Mouse (Mus musculus) gastrocnemius, adult 8-10 months (tissue): ENCODE data around the gene Plin1. TPM values are rescaled to one million over a fixed set of nuclear protein-coding genes. Genes with fewer than 3 reads are reported as not detected.

Experiments
- DNase-seq, 2 experiments: peaks; one replicate each; pipeline ENCODE4 v3.0.0; 2022; ENCODE audit warnings: low spot score in 2 of 2
- total RNA-seq, 4 experiments: library from RNA; stranded (reverse); gene quantifications; 2 replicates each; pipeline ENCODE4 v1.2.4; 2022

The Plin1 gene
- total RNA-seq: 10 to 100 TPM in 2 of 4 experiments, 1 to 10 TPM in 2; 1.7 to 34.7 (median 15.1) TPM

DNA sequence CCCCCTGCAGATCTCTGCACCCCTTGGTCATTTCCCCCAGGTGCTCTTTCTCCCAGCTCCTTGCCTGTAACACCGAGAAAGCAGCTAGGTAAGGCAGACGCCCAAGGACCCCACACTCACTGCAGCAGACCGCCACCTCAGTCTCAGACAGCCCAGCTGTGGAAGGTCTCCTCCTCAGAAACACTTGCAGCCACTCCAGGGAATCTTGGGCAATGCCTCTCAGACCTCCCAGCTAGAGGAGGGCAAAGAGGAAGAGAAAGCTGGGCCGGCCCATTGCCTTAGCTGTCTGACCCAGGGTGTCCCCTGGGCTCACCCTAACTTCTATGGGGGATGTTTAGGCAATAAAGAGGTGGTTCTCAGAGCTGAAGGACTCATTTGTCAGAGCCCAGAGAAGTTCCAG lies at the start of gene Plin1:
Gene Plin1, minus strand, starts transcription at position 282 of the 400 bp plus-strand sequence.
- no peak for DNase-seq

GRCm38 (mm10) chr7:79782516-79782855 lies 49.8 kb upstream of the Plin1 start:
- DNase-seq: no peak

DNA sequence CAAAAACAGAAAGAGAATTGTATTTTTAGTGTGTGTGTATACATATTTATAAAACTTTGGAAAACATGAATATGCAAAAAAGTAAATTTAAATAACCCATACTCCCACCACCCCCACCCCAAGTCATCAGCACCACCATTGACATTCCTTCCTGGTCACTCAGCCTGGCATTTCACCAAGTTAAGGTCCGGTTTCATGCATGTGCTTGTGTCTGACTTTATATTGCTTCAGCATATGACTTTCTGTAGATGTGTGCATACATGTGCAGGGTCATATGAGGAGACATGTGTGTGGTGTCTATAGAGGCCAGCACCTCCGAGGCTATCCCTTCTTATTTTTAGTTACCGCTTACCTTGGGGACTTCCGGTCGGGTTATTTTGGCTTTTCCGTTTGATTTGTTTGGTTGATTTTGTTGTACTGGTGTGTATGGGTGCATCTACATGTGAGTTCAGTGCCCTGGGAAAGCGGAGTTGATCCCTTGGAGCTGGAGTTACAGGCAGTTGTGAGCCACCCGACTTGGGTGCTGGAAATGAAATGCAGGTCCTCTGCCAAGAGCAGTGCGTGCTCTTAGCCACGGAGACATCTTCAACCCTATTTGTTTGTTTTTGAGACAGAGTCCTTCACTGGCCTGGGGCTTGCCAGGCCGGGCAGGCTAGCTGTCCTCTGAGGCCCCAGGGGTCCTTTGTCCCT lies 49.3 kb upstream of the Plin1 start:
- no peak for DNase-seq

GRCm38 (mm10) chr7:79780647-79781626 lies 48.2 kb upstream of the Plin1 start:
- DNase-seq: peak; percentile 48 to 62

GRCm38 (mm10) chr7:79771561-79772512 lies 39.1 kb upstream of the Plin1 start:
- no peak for DNase-seq

DNA sequence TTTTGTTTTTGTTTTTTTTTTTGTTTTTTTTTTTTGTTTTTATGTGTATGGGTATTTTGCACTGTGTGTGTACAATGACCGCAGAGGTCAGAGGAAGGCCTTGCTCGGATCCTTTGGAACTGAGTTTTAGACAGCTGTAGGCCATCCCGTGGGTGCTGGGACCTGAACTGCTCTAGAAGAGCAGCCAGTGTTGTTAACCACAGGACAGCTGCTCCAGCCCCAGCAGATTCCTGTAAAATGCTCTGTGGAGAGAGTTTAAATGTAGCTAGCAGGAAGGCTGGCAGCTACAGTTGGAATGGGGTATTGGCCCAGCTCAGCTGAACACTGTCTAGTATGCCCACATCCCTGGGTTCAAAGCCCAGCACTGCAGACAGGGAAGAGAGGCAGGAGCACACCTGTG lies 37.0 kb upstream of the Plin1 start:
- no peak for DNase-seq

GRCm38 (mm10) chr7:79765991-79766390 lies 33.3 kb upstream of the Plin1 start:
- no peak for DNase-seq

DNA sequence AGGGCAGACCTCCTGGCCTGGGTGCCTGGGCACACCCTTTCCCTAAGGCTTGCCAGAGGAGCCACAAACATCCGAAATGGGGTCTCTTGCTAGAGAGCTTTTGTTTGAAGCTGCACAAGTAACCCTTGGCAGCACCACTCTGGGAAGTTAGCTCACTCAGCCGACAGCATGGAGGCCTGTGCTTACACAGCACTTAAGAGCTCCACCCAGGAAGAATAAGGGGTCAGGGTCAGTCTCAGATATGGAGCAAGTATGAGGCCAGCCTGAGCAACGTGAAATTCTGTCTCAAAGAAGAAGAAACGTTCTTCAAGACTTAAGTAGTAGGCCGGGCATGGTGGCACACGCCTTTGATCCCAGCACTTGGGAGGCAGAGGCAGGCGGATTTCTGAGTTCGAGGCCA lies 29.4 kb upstream of the Plin1 start:
- DNase-seq: no peak

DNA sequence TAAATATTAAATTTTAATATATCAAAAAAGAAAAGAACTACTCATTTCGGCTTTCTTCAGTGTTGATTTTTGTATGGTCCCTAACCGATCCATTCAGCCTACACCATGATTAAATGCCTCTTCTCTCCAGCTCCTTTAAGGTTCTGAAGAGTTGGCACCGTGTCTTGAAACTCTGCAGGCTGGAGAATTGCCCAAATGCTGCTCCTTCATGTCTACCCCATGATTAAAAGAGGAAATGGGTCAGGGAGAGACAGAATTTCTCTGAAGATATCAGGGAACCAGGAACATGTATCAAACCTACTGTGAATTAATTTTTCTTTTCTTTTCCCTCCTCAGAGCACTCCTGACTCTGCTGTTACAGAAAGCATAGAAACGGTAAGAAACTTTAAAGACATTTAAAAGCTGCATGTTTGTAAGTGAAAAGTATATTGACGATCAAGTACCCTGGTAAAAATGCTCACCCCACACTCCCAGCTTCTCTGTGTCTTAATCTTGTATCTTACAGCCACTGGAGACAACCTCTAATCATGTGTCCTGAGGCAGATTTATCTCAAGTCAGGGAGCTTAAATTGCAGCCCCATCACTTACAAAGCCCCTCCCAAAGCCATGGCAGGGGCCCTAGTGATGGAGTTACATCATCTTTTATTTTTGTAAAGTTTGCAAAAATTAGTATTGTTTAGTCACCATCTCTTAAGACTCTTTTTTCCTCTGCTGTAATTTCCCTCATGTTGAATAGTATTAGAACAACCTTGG lies 28.6 kb upstream of the Plin1 start:
- DNase-seq: no peak

- DNase-seq: no peak
These were observed 27.1 kb upstream of the Plin1 start for GRCm38 (mm10) chr7:79759766-79760165.

GRCm38 (mm10) chr7:79758176-79758575 lies 25.5 kb upstream of the Plin1 start:
- DNase-seq: no peak

GRCm38 (mm10) chr7:79756334-79756733 lies 23.6 kb upstream of the Plin1 start:
- no peak for DNase-seq

DNA sequence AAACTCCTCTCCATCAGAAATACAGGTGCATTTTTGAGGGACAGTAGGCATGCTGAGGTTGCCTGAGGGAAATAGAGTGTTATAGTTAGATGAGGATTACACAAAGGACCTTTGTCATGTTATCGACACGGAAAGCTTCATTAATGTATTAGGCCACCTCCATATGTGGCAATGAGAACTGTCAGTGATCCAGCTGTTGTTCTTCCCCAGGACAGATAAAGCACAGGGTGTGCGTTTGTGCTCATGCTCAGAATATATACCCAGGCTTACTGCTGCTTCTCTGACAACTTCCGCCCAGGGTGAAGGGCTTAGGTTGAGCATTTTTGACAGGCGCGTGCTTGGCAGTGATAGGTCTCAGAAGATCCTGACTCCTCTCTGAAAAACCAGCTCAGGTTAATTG lies 16.8 kb upstream of the Plin1 start:
- no peak for DNase-seq

DNA sequence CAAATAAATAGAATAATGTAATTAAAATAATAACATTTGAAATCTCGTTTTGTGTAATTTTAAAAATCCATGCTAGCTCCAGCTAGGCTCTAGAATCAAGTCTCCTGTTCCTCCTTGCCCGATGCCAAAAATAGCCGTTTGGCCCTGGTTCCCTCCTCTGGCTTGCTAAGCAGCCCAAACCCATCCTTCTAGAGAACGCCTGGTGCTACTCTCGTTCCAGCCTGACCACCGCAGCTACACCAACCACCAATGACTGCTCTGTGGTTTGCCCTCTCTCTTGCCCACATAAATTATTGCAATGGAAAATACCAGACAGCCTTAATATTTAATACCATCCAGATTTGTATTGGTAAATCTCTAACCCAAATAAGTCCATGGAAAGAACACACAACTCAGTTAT lies 15.0 kb upstream of the Plin1 start:
- no peak for DNase-seq

DNA sequence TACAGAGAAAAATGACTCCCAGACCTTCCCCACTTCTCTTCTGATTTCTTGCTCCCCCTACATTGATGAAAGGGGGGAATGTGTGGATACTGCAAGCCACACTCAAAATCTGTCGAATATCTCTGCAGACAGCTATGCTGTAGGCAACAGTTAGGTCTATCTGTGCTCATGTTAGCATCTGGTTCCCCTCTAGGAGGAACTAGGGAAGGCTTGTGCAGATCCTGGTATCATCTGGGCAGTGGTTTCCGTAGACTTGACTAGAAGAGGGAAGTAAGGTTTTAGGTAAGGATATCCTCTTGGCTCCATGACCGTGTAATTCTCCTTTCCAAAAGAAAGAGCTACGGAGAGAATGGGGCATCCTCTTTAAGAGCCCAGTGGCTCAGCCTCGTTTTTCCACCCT lies 11.9 kb upstream of the Plin1 start:
- no peak for DNase-seq

- DNase-seq: no peak
These were observed 11.3 kb upstream of the Plin1 start for GRCm38 (mm10) chr7:79744051-79744450.

DNA sequence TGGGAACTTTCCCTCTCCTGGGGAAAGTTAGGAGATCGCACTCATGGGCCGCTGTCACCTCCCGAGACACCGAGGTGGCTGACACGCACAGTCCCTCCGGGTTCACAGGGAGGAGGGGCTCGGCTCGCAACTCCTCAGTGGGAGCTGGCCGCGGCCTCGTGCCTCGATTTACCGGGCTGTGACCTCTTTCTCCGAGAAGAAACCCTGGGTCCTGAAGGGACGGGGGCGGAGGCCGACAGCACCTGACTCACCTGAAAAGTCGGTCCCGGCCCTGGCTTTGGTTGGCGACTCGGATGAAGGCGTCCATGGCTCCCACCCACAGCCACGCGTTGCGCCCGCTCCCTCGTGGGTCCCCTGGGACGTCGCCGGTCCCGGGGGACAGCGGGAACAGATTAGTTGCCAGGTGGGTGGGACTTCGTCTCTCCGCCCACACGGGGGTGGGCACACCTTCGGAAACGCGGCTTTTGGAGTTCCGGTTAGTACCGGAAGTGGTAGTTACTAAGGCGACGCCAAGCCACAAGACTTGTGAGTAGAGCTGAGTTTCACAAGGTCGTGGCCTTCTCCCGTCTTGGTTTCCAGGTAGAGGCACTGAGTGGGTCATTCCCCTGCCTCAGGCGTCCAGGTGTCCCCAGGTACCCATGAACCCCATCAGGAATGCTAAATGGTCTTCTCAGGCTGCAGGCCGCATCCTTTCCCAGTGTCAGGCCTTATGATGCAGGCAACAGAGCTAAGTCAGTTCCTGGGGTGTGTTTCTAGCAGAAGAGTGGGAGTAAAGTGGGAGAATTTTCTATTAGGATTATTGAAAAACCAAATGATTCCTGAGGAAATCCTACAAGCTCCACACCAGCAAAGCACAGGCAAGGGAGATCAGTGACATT lies 10.2 kb upstream of the Plin1 start, which contains the start of the genes Pex11a and Wdr93:
Gene Pex11a, minus strand, starts transcription at position 473 of the 878 bp plus-strand sequence.
Gene Wdr93, plus strand, starts transcription at position 505 of the 878 bp plus-strand sequence.
- DNase-seq: peak; percentile 52 to 59

GRCm38 (mm10) chr7:79742277-79742658 lies 9.6 kb upstream of the Plin1 start:
- no peak for DNase-seq

GRCm38 (mm10) chr7:79740279-79740678 lies 7.6 kb upstream of the Plin1 start:
- DNase-seq: no peak

DNA sequence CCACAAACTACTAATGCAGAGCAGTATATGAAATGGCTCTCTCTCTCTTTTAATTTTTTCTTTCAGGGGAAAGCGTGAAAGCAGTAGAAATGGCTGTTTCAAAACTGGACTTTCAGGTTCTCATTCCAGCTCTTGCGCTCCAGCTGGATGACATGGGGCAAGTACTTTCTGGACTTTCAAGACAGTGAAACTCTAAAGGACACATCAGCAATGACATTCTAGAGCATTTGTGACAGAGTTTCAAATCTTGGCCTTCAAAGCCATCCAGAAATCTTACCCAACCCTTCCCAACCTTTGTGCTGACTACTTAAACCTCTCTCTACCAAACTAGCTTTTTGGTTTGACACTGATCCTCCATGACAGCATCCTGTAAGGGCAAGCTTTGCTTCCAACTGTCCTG lies 6.2 kb upstream of the Plin1 start:
- DNase-seq: no peak
